Mouse (Mus musculus): Measurements from ENCODE around the gene Neurl1a.

- no peak for TF ChIP-seq CTCF (IDR thresholded peaks at IDR 0.05; ENCODE audit: borderline replicate concordance, control insufficient read depth, extremely low read depth, insufficient read depth, low read length, poor library complexity)
- no peak for TF ChIP-seq POLR2A (IDR thresholded peaks at IDR 0.05; ENCODE audit: control insufficient read depth, extremely low read depth, insufficient read depth, low read length, poor library complexity)
Observed at GRCm38 (mm10) chr19:47305401-47305800, 126.8 kb downstream of the Neurl1a start.
